Mouse (Mus musculus): Measurements from ENCODE around the gene Vmn2r44. TPM values are rescaled to one million over a fixed set of nuclear protein-coding genes. Genes with fewer than 3 reads are reported as not detected.

Vmn2r44 gene
- polyA plus RNA-seq (2017; shearing (Covaris generic)) = not detected

DNA sequence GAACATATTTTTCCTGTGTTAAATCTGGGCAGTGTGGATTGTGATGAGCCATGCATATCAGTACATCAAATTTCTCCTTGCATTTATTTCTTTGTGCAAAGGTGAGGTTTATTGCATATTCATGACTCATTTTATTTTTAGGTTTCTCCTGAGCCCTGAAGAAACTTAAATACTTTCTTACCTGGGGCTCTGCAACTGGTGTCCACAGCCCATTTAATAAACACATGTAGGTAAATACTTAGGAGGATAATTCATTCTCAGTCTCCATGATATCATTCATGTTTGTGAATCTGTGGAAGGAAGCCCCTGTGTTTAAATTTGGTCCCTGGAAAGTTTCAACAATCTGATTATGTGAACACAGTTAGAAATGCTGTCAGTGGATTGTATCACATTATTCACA is at the start of gene Vmn2r44:
Gene Vmn2r44, minus strand, starts transcription at position 101 of the 400 bp plus-strand sequence.

Other genes starting within 250 kb of the Vmn2r44 start
- not detected for gene Vmn2r41, start 221.7 kb downstream of the Vmn2r44 start, polyA plus RNA-seq (2017; shearing (Covaris generic))
- not detected for gene Vmn2r42, start 183.0 kb downstream of the Vmn2r44 start, polyA plus RNA-seq (2017; shearing (Covaris generic))
- gene Vmn2r43, start 122.7 kb downstream of the Vmn2r44 start, polyA plus RNA-seq (2017; shearing (Covaris generic)) = not detected
- not detected for gene Vmn2r45, start 105.7 kb upstream of the Vmn2r44 start, polyA plus RNA-seq (2017; shearing (Covaris generic))

Measured in CD4-positive, CD25-positive, alpha-beta regulatory T cell (primary cell).